Mouse (Mus musculus) lung, postnatal 36 days (tissue): Measurements from ENCODE around the gene Nhsl1.

Experiments used
- DNase-seq: peaks from one replicate; pipeline ENCODE4 v3.0.0; 2022; ENCODE audit warnings: mixed read lengths

The Nhsl1 gene

GRCm38 (mm10) chr10:18347231-18347630 lies 28.4 kb downstream of the Nhsl1 start:
- no peak for DNase-seq

DNA sequence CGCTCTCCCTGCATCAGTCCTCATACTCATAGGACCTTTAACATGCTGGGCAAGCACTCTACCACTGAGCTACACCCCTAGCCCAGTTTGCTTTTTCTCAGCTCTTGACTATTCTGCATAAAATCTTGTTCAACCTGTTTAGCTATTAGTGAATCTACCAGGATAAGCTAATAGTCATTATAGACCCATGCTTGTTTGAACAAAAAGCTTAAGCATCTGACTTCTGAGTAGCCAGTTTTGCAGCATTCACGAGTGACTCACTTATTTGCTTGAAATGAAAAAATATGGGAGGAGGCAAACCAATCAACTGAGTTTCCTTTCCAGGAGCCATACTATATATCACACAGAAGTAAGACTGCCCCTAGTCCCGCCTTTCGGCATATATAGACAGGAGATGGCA lies 32.0 kb downstream of the Nhsl1 start:
- DNase-seq: peak; percentile 32

- no peak for DNase-seq
These were observed 34.2 kb downstream of the Nhsl1 start for GRCm38 (mm10) chr10:18352937-18353336.

- no peak for DNase-seq
These were observed 35.3 kb downstream of the Nhsl1 start for GRCm38 (mm10) chr10:18354103-18354502.

- DNase-seq: no peak
These were observed 37.7 kb downstream of the Nhsl1 start for GRCm38 (mm10) chr10:18356461-18356860.

DNA sequence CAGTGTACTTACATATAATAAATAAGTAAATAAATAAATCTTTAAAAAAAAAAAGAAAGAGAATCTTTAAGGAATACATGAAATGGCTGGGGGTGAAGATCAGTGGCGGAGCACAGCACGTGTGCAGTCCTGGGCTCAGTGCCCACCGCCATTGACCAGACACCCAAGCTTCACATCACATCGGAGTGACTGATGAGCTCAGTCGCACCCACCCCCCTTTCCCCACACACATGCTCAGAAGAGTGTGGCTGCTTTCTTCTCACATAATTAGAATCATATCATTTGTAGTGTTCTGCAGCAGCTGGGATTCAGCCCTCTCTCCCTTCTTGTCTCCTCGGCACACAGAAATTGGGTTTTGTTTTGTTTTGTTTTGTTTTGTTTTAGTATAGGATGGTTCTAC lies 38.4 kb downstream of the Nhsl1 start:
- no peak for DNase-seq

- DNase-seq: no peak
These were observed 39.7 kb downstream of the Nhsl1 start for GRCm38 (mm10) chr10:18358461-18358860.

GRCm38 (mm10) chr10:18360175-18360574 lies 41.4 kb downstream of the Nhsl1 start:
- DNase-seq: no peak

- no peak for DNase-seq
These were observed 46.6 kb downstream of the Nhsl1 start for GRCm38 (mm10) chr10:18365432-18365831.

DNA sequence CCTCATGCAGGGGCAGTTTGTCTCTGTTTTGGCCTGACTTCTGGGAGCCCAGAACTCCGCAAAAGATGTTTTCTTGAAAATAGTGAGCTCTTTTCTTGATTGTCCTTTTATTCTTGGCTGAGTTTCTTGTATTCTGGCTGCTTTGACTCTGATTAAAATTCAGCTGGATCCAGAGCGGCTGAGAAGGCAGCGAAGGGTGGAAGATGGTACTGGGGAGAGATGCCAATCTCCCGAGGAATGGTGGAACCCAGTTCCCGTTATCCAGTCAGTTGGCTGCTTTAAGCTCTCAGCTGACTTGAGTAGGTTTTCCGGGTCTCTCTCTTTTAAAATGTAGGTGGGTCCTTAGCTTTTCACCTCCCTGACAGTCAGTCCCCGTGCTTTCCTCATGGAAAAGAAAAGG lies 47.9 kb downstream of the Nhsl1 start:
- DNase-seq: no peak

GRCm38 (mm10) chr10:18368111-18368510 lies 49.3 kb downstream of the Nhsl1 start:
- DNase-seq: no peak

DNA sequence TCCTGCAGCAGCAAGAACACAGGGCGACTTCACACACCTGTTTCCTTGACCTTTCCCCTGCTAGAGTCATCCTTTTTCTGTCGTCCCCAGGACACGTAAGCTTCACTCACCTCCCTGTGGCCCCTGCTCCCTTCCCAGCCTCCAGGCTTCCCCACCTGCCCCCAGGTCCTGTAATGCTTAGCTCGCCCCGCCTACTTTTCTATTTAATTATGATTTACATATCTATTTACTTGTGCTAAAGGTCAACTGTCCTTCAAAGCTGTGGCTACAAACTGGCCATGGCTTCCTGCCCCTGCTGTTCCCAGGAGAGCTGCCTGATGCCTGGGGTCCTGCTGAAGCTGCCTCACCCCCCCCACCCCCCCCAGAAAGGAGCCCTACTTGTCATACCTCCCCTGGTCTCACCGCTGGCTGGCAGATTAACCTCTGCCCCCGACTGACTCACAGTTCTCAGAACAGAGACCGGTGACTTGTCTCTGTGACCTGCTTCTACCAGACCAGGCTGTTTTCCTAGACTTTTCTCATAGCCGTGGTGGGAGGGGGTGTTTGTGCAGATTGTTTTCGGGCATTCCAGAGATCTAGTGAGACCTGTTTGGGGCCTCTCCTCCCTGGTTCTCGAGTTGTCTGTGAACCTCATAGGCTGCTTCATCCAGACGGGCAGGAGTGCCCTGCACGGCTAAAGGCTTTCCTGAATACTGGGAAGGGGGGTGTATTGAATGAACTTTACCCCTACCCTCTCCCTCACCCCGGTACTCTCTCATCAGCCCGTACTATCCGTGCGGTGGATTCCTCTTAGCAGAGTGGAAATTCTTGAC lies 51.9 kb downstream of the Nhsl1 start:
- no peak for DNase-seq

GRCm38 (mm10) chr10:18371866-18372265 lies 53.1 kb downstream of the Nhsl1 start:
- no peak for DNase-seq

DNA sequence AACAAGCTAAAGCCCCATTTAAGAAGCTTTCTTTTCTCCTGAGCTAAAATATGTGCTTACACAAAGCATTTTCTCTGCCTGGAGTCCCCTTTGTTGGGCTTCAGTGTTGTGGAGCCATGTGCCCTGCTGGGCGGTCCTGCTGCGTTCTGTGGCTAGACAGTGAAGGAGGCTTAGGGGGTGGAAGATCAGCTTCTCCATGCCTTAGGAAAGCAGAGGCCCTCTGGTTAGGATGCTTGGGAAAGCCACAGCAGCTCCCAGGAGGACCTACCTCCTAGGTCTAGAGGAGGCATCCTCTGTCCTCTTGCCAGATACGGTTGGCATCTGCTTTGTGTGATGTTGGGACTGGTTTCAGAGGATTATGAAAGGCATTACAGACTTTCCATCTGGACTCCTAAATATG lies 56.5 kb downstream of the Nhsl1 start:
- no peak for DNase-seq

DNA sequence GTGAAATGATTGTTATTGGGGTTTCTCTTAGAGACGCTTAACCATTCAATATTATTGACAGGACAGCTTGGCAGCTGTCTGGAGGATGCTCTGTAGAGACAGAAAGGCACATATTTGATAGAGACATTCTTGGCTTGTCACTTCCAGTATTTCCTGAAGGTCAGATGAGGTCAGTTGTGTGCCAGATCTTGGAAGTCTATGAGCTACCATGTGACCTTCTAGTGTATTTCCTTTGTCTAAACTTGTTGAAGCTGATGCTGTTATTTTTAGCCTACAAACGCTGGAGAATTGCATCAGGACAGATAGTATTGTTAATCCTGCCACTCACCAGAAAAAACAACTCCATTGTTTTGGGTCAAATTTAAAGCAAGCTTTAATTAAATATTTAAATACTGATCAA lies 66.0 kb downstream of the Nhsl1 start:
- DNase-seq: peak; percentile 39

- DNase-seq: no peak
These were observed 67.4 kb downstream of the Nhsl1 start for GRCm38 (mm10) chr10:18386224-18386623.

GRCm38 (mm10) chr10:18388784-18389575 lies 70.2 kb downstream of the Nhsl1 start:
- peak; percentile 88 for DNase-seq

- no peak for DNase-seq
These were observed 71.2 kb downstream of the Nhsl1 start for GRCm38 (mm10) chr10:18390004-18390403.

- peak; percentile 73 for DNase-seq
These were observed 72.8 kb downstream of the Nhsl1 start for GRCm38 (mm10) chr10:18391608-18392007.

DNA sequence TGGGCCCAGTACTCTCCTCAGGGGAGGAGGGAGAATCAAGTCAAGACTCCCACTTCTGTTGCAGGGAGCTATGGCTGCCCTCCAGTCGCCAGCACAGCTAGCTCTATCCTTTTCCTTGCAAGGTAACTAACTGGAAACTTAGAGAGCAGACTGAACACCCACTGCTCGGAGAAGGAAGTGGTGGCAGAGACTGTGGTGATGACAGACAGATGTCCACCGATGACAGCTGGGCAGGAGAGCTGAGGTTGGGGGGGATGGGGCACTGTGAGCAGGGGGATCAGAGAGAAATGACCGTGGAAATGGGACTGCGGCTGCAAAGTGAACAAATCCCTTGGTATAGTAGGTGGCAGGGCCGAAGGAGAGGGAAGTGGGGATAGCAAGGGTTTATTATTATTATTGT lies 73.5 kb downstream of the Nhsl1 start:
- no peak for DNase-seq

- DNase-seq: no peak
These were observed 75.0 kb downstream of the Nhsl1 start for GRCm38 (mm10) chr10:18393740-18394139.

DNA sequence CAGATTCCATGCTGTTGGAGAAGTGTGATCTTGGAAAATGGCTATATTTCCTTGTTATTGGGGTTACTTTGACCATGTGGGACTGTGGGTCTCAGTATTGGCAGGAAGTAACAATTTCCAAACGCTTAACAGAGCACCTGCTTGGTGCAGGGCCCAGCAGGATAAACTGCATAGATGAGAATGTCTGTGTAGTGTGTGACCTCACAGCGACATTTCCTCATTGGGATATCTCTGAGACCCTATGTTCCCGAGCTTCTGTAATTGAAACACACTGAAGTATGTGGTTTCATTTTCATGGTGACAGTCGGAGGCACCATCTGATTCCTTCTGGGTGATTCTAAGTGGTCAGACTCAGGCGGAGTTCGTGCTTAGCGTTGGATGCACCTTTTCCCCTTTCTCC lies 75.5 kb downstream of the Nhsl1 start:
- no peak for DNase-seq

- no peak for DNase-seq
These were observed 81.4 kb downstream of the Nhsl1 start for GRCm38 (mm10) chr10:18400089-18400644.

- no peak for DNase-seq
These were observed 82.2 kb downstream of the Nhsl1 start for GRCm38 (mm10) chr10:18400998-18401397.
